In genomic region chr10:8197661-8198060, GRCm38 (mm10) we compare ENCODE assay signal across 28 mouse cellular contexts.
DNase-seq lines count a peak whose midpoint lies in the region; ATAC-seq and TF ChIP-seq lines count a peak whose summit lies in the region.
"Had no signal": no experiment of that assay in that cellular context is flagged by ENCODE, and none has a peak within 500 bp of the region (broad histone marks: within the 10 kb centered on the region; RNA-seq: fewer than 3 reads in every experiment).

No protein-coding gene starts in this region.

- intact Hi-C loops in gastrocnemius, adult 2 months (cut with DNase I) = loop anchor here (5.0 kb wide), 1 partner anchor 385 kb away; no protein-coding TSS in a partner anchor

- H3K27ac ChIP-seq in gastrocnemius, adult 2 months = no peak overlapping the region
- H3K27ac ChIP-seq: forebrain, embryonic 15.5 days; heart, embryonic 15.5 days; hindbrain, embryonic 14.5 days; intestine, embryonic 15.5 days; limb, embryonic 15.5 days; liver, embryonic 15.5 days; lung, embryonic 15.5 days; midbrain, embryonic 10.5 days; neural tube, embryonic 12.5 days had no signal

- TF ChIP-seq CTCF in gastrocnemius, adult 2 months (IDR thresholded peaks at IDR 0.05) = no peak

- ATAC-seq in activated CD4-positive, CD25-positive, alpha-beta regulatory T cell, adult 4 months = peak; percentile 90
- peak; percentile 85 for ATAC-seq in inflammation-experienced regulatory T-cells, adult 6 months
- ATAC-seq: forebrain, embryonic 15.5 days; intestine, embryonic 15.5 days had no signal

- peak; percentile 9 for DNase-seq in gastrocnemius, adult 18-20 months (ENCODE audit: low spot score)
- no peak for DNase-seq in gastrocnemius, adult 2 months
- peak; percentile 7 for DNase-seq in skeletal muscle tissue, adult 2 months (ENCODE audit: low read depth, low spot score)
- DNase-seq in kidney, postnatal 10 days = no peak
- DNase-seq in ovary, postnatal 10 days (ENCODE audit: low spot score) = no peak
- DNase-seq in retina, embryonic 14.5 days (ENCODE audit: low spot score) = no peak
- DNase-seq: cerebellum, adult 11 months; cerebellum, postnatal 10 days; embryo, embryonic 11 days; gastrocnemius, postnatal 25 days; heart, postnatal 36 days; kidney, adult 8-10 months; kidney, postnatal 36 days; lung, postnatal 36 days; right cerebral cortex, postnatal 4 days; thymus, adult 18-20 months; thymus, postnatal 36 days had no signal

- no peak overlapping the region for H3K4me3 ChIP-seq in gastrocnemius, adult 2 months
- H3K4me3 ChIP-seq: forebrain, embryonic 15.5 days; heart, embryonic 15.5 days; intestine, embryonic 15.5 days; limb, embryonic 15.5 days; liver, embryonic 15.5 days; lung, embryonic 15.5 days; midbrain, embryonic 10.5 days; neural tube, embryonic 12.5 days had no signal

Comparison
In these comparisons a context has a peak if more than half of its experiments do, and no peak if none do; other contexts are left out.
1. DNase-seq: peak in gastrocnemius, adult 18-20 months (single experiment) and skeletal muscle tissue, adult 2 months (single experiment); none in gastrocnemius, adult 2 months (single experiment), kidney, postnatal 10 days (single experiment), ovary, postnatal 10 days (single experiment) and retina, embryonic 14.5 days (single experiment).